Mouse (Mus musculus): ENCODE measurements around the gene Golt1a.

- no peak for TF ChIP-seq CTCF (IDR thresholded peaks at IDR 0.05; ENCODE audit: low read depth)
- TF ChIP-seq EP300 (optimal IDR thresholded peaks at IDR 0.05): no peak
Observed at GRCm38 (mm10) chr1:133287051-133287450, 22.5 kb upstream of the Golt1a start.
